Mouse (Mus musculus) frontal cortex, adult (tissue): ENCODE results near the gene Ccdc38.
"Not testable (repeated sequence)": the region's sequence is repeated elsewhere in the genome, so short reads cannot be mapped to it uniquely, and the experiment has no call there.

ENCODE experiments used
- ATAC-seq: cut with Nextera tagmentation; 2 replicates; pipeline ENCODE4 v1.9.2; 2017; ENCODE audit warnings: mild to moderate bottlenecking, moderate library complexity, mixed read lengths; ENCODE audit not compliant: low TSS enrichment

Gene Ccdc38

GRCm38 (mm10) chr10:93548991-93549390, 8.6 kb downstream of the Ccdc38 start:
- peak; percentile 95 for ATAC-seq

- no peak for ATAC-seq
These were observed 9.4 kb downstream of the Ccdc38 start for GRCm38 (mm10) chr10:93549821-93550220.

GRCm38 (mm10) chr10:93552596-93552995, 12.2 kb downstream of the Ccdc38 start:
- no peak for ATAC-seq

GRCm38 (mm10) chr10:93557971-93558370, 17.5 kb downstream of the Ccdc38 start:
- not testable (repeated sequence) for ATAC-seq

GRCm38 (mm10) chr10:93559786-93560185, 19.4 kb downstream of the Ccdc38 start:
- ATAC-seq = no peak

- no peak for ATAC-seq
These were observed 24.2 kb downstream of the Ccdc38 start for GRCm38 (mm10) chr10:93564518-93565090.

GRCm38 (mm10) chr10:93567066-93567465, 26.6 kb downstream of the Ccdc38 start:
- no peak for ATAC-seq

- ATAC-seq = no peak
These were observed 27.6 kb downstream of the Ccdc38 start for GRCm38 (mm10) chr10:93567841-93568566.

- ATAC-seq = no peak
These were observed 28.2 kb downstream of the Ccdc38 start for GRCm38 (mm10) chr10:93568671-93569070.

- ATAC-seq = no peak
These were observed 31.8 kb downstream of the Ccdc38 start for GRCm38 (mm10) chr10:93572209-93572608.

GRCm38 (mm10) chr10:93574966-93575365, 34.5 kb downstream of the Ccdc38 start:
- ATAC-seq = no peak

- no peak for ATAC-seq
These were observed 35.5 kb downstream of the Ccdc38 start for GRCm38 (mm10) chr10:93575960-93576359.

GRCm38 (mm10) chr10:93577271-93577886, 36.9 kb downstream of the Ccdc38 start:
- peak; percentile 71 for ATAC-seq

- peak; percentile 22 for ATAC-seq
These were observed 48.4 kb downstream of the Ccdc38 start for GRCm38 (mm10) chr10:93588796-93589195.

- ATAC-seq = peak; percentile 92
These were observed 48.9 kb downstream of the Ccdc38 start, which contains the start of gene Snrpf for GRCm38 (mm10) chr10:93589281-93589848. TSS of gene Snrpf (minus strand) at chr10:93589706.

GRCm38 (mm10) chr10:93592456-93592855, 52.0 kb downstream of the Ccdc38 start:
- ATAC-seq = no peak

GRCm38 (mm10) chr10:93594022-93594482, 53.6 kb downstream of the Ccdc38 start:
- ATAC-seq = peak; percentile 72

- no peak for ATAC-seq
These were observed 55.4 kb downstream of the Ccdc38 start for GRCm38 (mm10) chr10:93595831-93596230.

GRCm38 (mm10) chr10:93596641-93597040, 56.2 kb downstream of the Ccdc38 start:
- ATAC-seq = no peak

GRCm38 (mm10) chr10:93602309-93602708, 61.9 kb downstream of the Ccdc38 start:
- ATAC-seq = no peak

GRCm38 (mm10) chr10:93603256-93603655, 62.8 kb downstream of the Ccdc38 start:
- ATAC-seq = no peak

- ATAC-seq = no peak
These were observed 65.9 kb downstream of the Ccdc38 start for GRCm38 (mm10) chr10:93606326-93606725.
